Mouse (Mus musculus) kidney, adult 9 months (tissue): Measurements from ENCODE around the gene Smcp.
A peak's percentile ranks its signal among the peaks of the same experiment; 100 is the strongest.

Experiments
- DNase-seq: peaks from one replicate; pipeline ENCODE4 v3.0.0; 2022

The Smcp gene

DNA sequence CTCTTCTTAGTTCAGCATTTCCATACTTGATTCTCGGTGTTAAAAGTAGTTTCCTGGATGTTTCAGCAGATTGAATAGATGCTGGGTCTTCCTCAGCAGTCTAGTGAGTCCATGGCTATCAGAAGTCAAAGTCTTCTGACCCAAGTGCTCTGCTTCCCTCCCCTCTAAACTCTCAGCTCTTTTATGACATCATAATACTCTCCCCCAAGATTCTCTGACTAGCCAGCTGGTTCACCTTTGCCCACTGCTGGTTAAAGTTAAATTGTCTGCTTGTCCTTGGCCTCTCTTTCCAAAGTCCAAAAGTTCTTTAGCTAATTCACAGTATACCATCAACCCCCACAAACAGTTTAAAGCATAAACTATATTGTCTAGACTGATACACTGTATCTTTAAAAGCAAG is at the start of gene Smcp:
Smcp (minus strand) TSS at position 140 of the 400 bp plus-strand sequence.
- peak; percentile 79 for DNase-seq

DNA sequence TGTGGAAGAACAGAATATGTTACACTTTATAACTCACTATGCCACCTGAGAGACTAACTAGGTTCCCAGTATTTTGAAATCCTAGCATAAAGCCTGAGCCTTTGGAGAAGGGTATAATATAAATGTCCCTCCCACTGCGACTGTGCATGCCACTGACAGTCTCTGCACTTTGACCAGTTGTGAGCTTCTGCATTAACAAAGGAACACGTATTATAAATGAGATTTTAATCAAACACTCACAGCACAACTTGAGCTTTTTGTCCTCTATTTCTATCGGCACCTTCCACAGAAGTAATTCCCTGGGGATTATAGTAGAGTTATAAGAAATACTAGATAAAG is 49.8 kb upstream of the Smcp start:
- DNase-seq, result no peak

- DNase-seq, result peak; percentile 88
Observed at GRCm38 (mm10) chr3:92637745-92638652, 49.2 kb upstream of the Smcp start.

DNA sequence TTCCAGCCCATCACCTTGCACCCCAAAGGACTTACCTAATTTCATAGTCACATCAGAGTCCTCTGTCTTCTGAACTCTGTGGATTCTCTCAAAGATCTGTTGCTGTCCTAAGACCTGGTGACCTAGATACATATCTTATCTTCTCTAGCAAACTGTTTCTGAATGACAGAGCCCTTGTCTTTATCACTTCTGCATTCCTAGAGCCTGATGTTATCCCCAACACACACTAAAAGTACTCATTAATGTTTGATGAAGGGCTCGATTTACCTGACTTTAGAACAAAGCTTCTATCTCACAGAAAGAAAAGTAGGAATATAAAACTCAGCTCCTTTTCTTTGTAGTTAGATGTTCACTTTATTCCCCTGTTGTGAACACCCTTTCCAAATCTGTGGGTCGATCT is 32.8 kb upstream of the Smcp start, which contains the start of gene Lce6a:
Lce6a (minus strand) TSS at position 101 of the 400 bp plus-strand sequence.
- DNase-seq, result no peak

DNA sequence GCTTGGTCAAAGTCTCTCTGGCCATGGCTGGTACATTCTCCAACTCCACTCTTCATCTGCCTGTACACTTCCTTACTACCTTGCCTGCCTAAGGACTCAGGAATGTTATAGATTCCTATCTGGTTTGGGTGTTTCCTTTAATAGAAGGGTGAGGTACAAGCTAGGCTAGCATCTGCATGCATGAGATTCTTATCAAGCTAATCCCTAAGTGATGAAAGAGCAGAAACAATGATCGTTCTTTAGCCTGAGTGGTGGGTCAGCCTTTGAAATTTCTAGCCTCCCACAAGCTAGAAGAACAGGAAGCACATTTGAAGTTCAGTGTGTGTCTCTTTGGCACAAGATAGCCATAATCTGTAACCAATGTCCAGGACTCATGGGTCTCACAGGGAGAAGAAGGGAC is 21.0 kb upstream of the Smcp start:
- no peak for DNase-seq

DNA sequence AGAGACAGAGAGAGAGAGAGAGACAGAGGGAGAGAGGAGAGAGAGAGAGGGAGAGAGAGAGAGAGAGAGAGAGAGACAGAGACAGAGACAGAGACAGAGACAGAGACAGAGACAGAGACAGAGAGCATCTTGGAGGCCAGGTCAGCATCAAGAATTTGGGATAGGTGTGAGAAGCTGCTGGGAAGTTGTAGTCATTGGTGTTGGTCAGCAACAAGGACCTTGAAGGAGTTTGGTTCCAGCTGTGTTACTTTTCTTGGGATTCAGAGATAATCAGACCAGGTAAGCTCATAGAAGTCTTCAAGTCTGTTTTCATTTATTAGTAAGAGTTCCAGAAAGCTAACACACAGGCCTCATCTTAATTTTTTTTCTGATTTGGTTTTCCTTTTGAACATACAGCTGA is 18.6 kb upstream of the Smcp start, which contains the start of gene 2210017I01Rik:
2210017I01Rik (minus strand) TSS at position 101 of the 400 bp plus-strand sequence.
- DNase-seq, result no peak

- DNase-seq, result peak; percentile 42
Observed at GRCm38 (mm10) chr3:92602169-92602568, 13.4 kb upstream of the Smcp start.

GRCm38 (mm10) chr3:92600456-92600855 is 11.7 kb upstream of the Smcp start:
- peak; percentile 35 for DNase-seq

GRCm38 (mm10) chr3:92599973-92600372 is 11.2 kb upstream of the Smcp start:
- no peak for DNase-seq

DNA sequence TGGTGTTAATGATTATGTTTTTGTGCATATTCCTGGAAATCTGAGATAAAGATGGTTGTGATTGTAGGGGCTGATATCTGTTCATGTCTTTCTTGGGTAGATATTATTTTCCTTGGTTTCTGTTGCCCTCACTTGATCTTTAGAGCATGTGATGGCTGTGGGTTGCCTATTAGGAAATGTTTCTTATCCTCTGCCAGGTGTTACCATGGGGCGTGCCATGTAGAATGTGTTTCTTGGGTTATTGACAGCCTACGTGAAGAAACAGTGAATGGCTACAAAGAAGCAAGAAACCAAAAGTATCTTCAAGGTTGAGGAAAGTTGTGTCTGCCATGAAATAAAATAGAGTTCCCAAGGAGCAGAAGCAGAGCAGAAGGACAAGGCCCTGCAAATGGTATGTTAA is 9.6 kb upstream of the Smcp start:
- no peak for DNase-seq

DNA sequence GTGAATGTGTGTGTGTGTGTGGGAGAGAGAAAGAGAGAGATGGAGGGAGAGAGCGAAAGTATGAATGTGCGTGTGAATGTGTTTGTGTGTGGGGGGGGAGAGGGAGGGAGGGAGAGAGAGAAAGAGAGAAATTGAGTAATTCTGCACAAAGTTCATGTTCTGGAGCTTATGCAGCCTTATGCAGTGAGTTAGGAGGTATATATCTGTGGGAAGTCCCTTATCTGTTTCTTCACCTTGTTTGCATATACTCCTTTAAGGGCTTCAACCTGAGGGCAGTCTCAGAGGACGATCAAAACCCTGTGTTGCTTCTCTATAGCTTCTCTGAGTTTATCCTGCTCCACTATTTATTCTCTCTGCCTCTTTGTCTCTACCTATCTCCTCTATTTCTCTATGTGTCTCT is 1.6 kb downstream of the Smcp start:
- no peak for DNase-seq

GRCm38 (mm10) chr3:92585055-92585454 is 3.7 kb downstream of the Smcp start:
- no peak for DNase-seq

GRCm38 (mm10) chr3:92583164-92583826 is 5.5 kb downstream of the Smcp start:
- no peak for DNase-seq

DNA sequence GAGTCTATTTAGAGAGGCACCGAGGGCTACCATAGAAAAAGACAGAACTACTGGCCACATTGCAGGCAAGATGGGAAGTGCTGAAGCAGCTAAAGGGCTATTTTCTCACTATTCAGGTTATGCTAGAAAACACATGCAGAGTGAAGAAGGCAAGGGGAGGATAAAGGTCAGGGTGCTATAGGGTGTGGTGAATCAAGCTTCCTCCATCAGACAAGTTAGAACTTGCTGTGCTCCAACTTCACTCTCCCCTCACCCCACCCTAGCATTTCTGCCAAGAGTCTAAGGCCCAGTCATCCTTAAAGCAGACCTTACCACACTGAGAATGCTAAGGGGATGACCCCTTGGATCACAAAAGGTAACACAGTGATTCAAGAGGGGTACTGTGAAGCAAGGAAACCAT is 9.3 kb downstream of the Smcp start:
- no peak for DNase-seq

GRCm38 (mm10) chr3:92578652-92579413 is 10.0 kb downstream of the Smcp start:
- DNase-seq, result no peak

DNA sequence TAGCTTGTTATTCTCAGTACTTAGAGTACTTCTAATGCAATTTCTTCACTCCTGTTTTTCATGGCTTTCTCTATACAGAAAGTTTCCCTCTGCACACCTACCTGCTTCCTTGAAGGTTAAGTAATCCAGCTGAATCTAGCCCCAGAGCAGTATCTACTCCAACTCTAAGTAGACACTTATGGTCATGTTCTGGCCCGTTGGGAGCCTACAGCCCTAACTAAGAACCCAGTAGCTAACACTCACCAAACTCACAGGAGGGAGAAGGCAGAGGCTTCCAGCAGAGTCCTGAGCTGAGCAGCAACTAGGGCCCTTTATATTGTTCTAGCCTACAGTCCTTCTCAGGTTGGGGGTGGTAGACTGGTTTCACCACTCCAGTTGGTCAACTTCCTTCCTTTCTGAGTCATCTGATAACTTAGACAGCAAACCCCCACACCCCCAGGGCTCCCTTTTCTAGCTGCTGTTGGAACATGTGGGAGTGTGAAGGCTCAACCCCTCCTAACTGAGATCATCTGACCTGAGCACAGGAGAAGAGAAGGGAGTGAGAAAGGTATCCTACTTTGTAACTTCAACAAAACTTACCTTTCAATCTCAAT is 15.3 kb downstream of the Smcp start, which contains the start of gene Ivl:
Ivl (minus strand) TSS at position 287 of the 593 bp plus-strand sequence.
- DNase-seq, result no peak

- no peak for DNase-seq
Observed at GRCm38 (mm10) chr3:92572514-92573155, 16.2 kb downstream of the Smcp start.

DNA sequence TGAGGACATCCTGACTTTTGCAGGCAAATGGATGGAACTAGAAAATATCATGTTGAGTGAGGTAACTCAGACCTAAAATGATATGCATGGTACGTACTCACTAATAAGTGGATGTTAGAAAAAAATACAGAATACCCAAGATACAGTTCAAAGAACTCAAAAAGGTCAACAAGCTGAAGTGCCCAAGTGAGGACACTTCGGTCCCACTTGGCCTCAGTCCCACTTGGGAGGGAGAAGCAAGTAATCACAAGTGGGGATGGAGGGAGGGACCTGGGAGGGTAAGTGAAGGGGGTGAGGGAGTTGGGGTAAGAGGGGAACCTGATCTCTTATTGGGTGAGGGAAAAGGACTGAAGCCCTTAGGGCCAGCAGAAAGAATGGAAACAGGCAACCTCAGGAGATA is 20.0 kb downstream of the Smcp start:
- DNase-seq, result no peak

GRCm38 (mm10) chr3:92565418-92565817 is 23.4 kb downstream of the Smcp start:
- peak; percentile 37 for DNase-seq

- no peak for DNase-seq
Observed at GRCm38 (mm10) chr3:92534411-92534810, 54.4 kb downstream of the Smcp start, which contains the start of gene 2310046K23Rik. Gene 2310046K23Rik (minus strand): TSS chr3:92534511.
